Mouse (Mus musculus) olfactory bulb, adult 2 months (tissue): ENCODE measurements around the gene Fndc3b. TPM values are rescaled to one million over a fixed set of nuclear protein-coding genes. Genes with fewer than 3 reads are reported as not detected.

Source experiments
- H3K27ac ChIP-seq: fragments of 200-500 bp; 2 replicates; pipeline ENCODE4 v1.5.1; 2012; ENCODE audit warnings: low read depth, low read length; ENCODE audit not compliant: insufficient read depth
- H3K4me1 ChIP-seq: fragments of 200-500 bp; 2 replicates; pipeline ENCODE4 v1.6.1; 2012; ENCODE audit warnings: low read length; ENCODE audit not compliant: control insufficient read depth, insufficient read depth
- H3K4me3 ChIP-seq: fragments of 200-500 bp; 2 replicates; pipeline ENCODE4 v1.5.1; 2012; ENCODE audit warnings: mild to moderate bottlenecking, low read depth, low read length, moderate library complexity; ENCODE audit not compliant: insufficient read depth
- CTCF ChIP-seq: fragments of 200-500 bp; IDR thresholded peaks from 2 replicates; pipeline ENCODE4 v1.5.1; 2012; ENCODE audit warnings: low read depth, mild to moderate bottlenecking, low read length, moderate library complexity; ENCODE audit not compliant: insufficient read depth
- POLR2A ChIP-seq: fragments of 200-500 bp; IDR thresholded peaks from 2 replicates; pipeline ENCODE4 v1.6.1; 2012; ENCODE audit warnings: mild to moderate bottlenecking, low read depth, low read length, moderate library complexity; ENCODE audit not compliant: insufficient read depth
- WGBS: fragments of 180-500 bp; shearing (Covaris S2); methylation state at CpG from one replicate; pipeline ENCODE4 v1.1.7; 2018; 5-methylcytosine and 5-hydroxymethylcytosine counted together
- polyA plus RNA-seq: library from polyadenylated mRNA; stranded (reverse); fragments of >200 nt; gene quantifications from 2 replicates; pipeline ENCODE4 v1.2.4, GENCODE M21; 2012; ENCODE audit warnings: low replicate concordance; ENCODE audit not compliant: missing spikeins, insufficient read depth, insufficient read length

The Fndc3b gene
- polyA plus RNA-seq, 1 experiment: not detected

DNA sequence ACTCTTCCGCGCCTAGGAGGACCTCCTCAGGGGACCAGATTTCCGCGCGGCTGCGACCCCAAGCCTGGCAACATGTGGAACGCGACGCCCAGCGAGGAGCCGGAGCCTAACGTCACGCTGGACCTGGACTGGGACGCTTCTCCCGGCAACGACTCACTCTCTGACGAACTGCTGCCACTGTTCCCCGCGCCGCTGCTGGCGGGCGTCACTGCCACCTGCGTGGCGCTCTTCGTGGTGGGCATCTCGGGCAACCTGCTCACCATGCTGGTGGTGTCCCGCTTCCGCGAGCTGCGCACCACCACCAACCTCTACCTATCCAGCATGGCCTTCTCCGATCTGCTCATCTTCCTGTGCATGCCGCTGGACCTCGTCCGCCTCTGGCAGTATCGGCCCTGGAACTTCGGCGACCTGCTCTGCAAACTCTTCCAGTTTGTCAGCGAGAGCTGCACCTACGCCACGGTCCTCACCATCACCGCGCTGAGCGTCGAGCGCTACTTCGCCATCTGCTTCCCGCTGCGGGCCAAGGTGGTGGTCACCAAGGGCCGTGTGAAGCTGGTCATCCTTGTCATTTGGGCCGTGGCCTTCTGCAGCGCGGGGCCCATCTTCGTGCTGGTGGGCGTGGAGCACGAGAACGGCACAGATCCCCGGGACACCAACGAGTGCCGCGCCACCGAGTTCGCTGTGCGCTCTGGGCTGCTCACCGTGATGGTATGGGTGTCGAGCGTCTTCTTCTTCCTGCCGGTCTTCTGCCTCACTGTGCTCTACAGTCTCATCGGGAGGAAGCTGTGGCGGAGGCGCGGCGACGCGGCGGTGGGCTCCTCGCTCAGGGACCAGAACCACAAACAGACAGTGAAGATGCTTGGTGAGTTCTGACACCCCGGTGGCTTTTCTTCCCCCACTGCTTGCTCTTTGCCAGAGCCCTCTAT is 339.1 kb downstream of the Fndc3b start:
- peak overlapping the region; percentile 30 for H3K4me3 ChIP-seq
- no peak overlapping the region for H3K27ac ChIP-seq
- H3K4me1 ChIP-seq: peaks cover 13% of the 10 kb centered on the region
- WGBS: 2% methylated on average over 77 of the region's 77 CpGs
- TF ChIP-seq CTCF (no peak), POLR2A (no peak)

DNA sequence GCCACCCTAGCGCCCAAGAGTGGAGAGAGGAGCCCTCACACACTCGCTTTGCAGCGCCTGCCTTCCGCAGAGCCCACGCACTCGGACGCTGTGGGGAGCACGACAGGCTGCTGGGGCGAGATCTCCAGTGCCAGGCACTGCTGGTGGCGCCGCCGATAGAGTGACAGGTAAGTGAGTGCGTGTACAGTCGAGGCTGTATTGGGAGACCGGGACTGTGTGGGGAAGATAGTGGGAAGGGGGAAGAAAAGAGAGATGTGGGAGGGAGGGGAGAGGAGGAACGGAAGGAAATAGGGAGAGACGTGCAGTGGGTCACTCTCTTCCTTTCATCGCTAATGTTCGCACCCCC is 339.9 kb downstream of the Fndc3b start, which contains the start of gene Ghsr:
TSS of gene Ghsr (plus strand) at position 76 of the 346 bp plus-strand sequence.
- H3K4me3 ChIP-seq: peak within 1 kb of the TSS; percentile 30
- no peak for TF ChIP-seq CTCF
- TF ChIP-seq POLR2A: no peak
- no peak within 1 kb of the TSS for H3K27ac ChIP-seq
- under 1% methylated on average over 19 of the region's 19 CpGs for WGBS
- H3K4me1 ChIP-seq: peaks cover 13% of the 10 kb centered on the region

- Histone ChIP-seq H3K4me1 (peaks cover 13% of the 10 kb centered on the region), H3K27ac (no peak overlapping the region), H3K4me3 (peak overlapping the region; percentile 30)
- TF ChIP-seq POLR2A: no peak
- TF ChIP-seq CTCF: no peak
- WGBS: 3% methylated on average over 20 of the region's 20 CpGs
These were observed 340.4 kb downstream of the Fndc3b start for GRCm38 (mm10) chr3:27370582-27371275.

DNA sequence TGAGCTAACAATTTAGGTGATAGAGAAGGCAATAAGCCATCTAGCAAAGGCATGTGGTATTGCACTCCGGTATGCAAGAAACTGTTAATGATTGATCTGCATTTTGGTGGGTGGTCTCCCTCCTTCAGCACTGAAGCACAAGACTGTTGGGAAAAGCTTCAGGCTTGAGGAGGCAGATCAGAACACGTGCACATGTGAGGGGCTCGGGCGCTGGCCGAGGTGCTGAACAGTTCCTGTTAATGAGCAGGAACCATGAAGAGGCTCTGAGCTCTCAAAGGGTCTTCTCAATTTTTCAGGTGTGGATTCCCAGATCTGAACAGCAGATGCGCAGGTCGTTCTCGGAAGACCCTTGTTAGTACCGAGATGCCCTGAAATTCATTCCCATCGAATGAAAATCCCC is 341.0 kb downstream of the Fndc3b start:
- no peak overlapping the region for H3K27ac ChIP-seq
- no peak overlapping the region for H3K4me3 ChIP-seq
- WGBS: 9% methylated on average over 10 of the region's 10 CpGs
- peaks cover 13% of the 10 kb centered on the region for H3K4me1 ChIP-seq
- TF ChIP-seq POLR2A: no peak
- TF ChIP-seq CTCF: no peak

Other genes starting within 250 kb of the Fndc3b start
- not detected in 2 replicates for gene Tmem212, start 185.1 kb upstream of the Fndc3b start, polyA plus RNA-seq
- not detected in 2 replicates for gene Pld1, start 227.4 kb upstream of the Fndc3b start, polyA plus RNA-seq